Mouse (Mus musculus): ENCODE measurements at regions not wholly inside any gene's neighbourhood (a gene's known extent, or its start where the extent isn't known, plus 50 kb on each side); places are given as distances from the start of the nearest gene placed in this dataset.
"Not testable (repeated sequence)": the region's sequence is repeated elsewhere in the genome, so short reads cannot be mapped to it uniquely, and the experiment has no call there.

DNA sequence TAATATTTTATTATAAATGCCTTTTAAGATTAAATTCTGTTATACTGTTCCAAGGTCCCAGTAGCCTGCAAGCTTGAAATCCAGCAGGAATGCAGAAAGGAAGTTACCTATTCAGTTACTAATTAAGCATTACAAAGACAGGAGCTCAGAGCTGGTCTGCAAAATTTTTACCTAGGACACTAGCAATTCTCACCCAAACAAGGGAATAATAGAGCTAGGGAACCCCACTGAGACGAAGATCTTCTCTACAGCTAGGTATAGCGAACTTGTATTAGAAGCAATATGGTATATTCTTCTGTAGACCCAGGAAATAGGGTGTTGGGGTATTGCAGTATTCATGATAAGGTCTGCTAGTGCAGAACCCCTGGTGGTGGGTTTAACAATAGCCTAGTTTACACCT, 227.7 kb upstream of the Steap4 start:
- not testable (repeated sequence) for DNase-seq (ENCODE audit: extremely low spot score in 1 of 2, low spot score in 1 of 2)

DNA sequence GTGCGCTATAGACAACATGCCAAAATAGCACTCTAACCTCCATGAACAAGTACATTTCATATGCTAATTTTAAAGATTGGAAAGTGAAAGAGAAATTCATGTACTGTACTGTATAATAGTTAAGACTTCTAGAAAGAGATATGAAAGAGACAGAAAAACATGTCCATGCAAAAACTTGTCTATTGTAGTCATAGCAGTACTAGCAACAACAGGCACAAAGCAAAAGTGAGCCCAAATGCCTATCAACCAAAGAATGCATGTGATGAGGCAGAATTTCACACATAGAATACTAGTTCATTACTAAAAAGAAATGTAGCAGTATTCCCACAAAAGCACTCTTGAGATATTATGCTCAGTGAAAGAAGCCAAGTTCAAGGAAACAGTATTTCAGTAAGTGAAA, 180.4 kb upstream of the Steap4 start:
- DNase-seq (ENCODE audit: extremely low spot score in 1 of 2, low spot score in 1 of 2) = no peak

DNA sequence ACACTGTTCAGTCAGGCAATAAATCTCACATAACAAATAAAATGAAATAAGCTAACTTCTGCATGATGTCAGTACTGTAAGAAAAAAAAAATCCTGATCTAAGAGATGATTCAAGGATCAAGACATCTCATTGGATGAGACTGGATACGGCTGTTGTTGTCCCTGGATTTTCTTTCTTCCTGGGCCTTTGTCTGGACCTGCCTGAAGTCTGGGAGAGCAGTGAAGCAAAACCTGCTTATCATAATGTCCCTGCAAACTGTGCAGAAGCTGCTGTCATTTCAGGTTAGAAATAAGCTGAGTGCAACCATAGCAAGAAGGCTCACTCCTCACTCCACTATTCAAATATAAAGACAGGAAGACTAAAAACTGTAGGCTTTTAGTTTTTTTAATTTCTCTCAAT, 178.0 kb upstream of the Steap4 start:
- DNase-seq (ENCODE audit: extremely low spot score in 1 of 2, low spot score in 1 of 2) = no peak

DNA sequence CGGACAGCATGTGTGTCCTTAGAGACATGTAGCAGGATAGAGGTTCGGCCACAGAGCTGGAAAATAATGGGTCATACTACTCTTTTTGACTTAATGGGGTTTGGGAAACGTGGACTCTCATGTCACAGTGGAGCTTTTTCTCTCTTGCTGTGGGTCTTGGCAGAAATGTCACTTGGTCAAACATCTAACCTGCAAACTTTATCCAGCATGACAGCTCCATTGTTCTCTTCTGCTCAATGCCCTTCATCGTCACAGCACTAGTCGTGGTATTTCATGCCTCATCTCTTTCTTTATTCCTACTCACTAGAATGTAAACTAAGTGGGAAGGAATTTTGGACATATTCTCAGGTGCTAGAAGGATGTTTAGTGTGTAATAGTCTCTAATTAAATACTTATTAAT, 171.9 kb upstream of the Steap4 start:
- no peak for DNase-seq (ENCODE audit: extremely low spot score in 1 of 2, low spot score in 1 of 2)

DNA sequence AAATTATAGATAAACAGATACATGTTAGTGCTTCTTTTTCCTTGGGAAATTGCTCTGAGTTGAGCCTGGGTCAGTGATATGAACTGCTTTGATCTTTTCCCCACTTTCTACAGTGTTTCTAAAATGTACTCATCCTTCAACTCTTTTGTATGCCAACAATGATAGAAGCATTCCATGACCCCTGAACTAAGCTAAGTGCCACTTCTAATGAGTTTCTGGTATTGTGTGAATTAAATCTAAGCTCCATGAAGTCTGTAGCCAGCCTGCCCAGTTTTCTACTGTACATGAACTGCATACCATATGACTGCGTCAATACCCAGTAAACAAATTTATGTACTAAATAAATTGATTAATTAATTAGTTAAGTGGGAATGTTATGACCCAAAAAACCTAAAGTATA, 171.1 kb upstream of the Steap4 start:
- DNase-seq (ENCODE audit: extremely low spot score in 1 of 2, low spot score in 1 of 2) = no peak

DNA sequence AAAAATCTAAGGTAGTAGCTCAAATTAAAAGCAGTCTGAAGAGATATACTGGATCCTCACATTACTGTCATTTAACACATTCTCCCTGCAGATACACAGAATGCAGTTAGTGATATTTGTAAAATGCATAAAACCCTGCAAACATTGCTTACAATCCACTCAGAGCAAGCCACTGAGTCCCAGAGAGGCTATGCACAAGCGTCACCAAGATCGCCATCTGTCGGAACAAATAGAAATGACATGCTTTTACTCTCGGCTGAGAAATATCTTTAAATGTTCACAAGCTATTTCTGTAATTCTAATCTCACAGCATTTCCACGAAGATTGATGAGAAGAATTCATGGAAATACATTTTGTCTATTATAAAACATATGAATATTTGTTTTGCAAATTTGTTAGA, 139.7 kb upstream of the Steap4 start:
- DNase-seq (ENCODE audit: extremely low spot score in 1 of 2, low spot score in 1 of 2) = peak in 1 of 2 experiments; percentile 52

DNA sequence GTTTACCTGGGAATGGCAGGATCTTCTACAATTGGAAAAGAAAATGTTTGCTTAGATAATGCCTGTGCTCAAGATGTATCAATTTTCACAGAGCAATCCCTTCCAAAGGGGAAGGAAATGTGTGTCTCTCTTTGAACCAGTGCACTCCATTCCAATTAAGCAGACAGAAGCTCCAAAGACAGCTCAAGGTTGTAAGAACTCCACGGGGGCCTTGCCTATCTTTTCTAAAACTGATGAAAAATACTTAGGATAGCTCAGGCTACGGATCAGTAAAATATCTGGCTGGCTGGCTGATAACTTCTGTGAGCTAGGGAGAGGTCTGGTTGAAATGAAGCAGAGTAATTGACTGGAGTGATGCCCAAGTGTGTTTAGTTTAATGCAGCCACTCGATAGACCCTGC, 138.6 kb upstream of the Steap4 start:
- no peak for DNase-seq (ENCODE audit: extremely low spot score in 1 of 2, low spot score in 1 of 2)

DNA sequence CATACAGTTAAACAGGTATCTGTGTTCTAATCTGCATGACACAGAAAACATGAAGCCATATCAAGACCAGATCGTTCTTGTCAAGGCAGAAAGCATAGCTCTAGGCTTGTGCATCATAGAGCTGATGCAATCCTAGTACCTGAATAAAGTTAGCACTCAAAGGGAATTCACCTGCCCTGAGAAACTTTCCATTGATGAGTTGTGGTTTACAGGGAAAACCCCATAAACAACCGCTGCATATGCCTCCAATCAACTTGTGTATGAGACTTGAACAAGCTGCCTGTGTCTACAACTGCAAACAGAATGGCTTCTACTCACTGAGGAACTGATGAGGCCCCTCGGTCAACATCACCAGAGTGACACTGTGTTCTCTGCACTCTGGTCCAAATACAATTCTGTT, 130.6 kb upstream of the Steap4 start:
- no peak for DNase-seq (ENCODE audit: extremely low spot score in 1 of 2, low spot score in 1 of 2)

DNA sequence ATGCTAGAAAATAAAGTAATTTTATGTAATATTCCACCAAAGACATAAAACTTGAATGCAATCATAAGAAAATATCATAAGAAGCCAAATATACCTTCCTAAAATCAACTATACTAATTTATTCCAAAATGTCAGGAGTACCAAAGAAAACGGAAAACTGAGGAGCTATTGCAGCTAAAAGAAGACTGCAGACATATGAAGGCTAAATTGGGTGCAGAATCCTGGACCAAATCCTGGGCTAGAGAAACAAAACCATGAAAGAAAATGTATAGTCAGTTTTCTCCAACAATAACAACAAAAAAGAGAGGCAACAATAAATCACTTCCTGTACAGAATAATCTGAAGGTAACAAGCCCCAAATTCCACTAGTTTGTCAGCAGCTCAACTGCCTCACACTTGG, 126.4 kb upstream of the Steap4 start:
- DNase-seq (ENCODE audit: extremely low spot score in 1 of 2, low spot score in 1 of 2) = peak in 1 of 2 experiments; percentile 10

DNA sequence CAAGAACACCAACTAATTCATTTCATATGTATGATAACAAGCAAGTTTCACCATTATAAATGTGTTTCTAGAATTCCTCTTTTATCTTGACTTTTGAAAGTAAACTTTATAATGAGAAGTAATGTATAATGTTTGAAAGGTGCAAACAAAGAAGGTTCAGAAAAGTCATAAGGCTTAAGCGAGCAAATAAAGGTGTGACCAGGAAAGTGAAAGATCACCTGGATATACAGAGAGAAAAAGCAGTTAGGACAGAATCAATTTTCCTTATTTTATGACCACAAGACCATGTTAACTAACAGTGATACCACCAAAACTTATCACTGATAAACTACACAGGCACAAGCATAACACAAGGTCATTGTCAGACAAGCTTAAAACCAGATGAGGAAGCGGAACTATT, 97.2 kb upstream of the Steap4 start:
- no peak for DNase-seq (ENCODE audit: extremely low spot score in 1 of 2, low spot score in 1 of 2)

DNA sequence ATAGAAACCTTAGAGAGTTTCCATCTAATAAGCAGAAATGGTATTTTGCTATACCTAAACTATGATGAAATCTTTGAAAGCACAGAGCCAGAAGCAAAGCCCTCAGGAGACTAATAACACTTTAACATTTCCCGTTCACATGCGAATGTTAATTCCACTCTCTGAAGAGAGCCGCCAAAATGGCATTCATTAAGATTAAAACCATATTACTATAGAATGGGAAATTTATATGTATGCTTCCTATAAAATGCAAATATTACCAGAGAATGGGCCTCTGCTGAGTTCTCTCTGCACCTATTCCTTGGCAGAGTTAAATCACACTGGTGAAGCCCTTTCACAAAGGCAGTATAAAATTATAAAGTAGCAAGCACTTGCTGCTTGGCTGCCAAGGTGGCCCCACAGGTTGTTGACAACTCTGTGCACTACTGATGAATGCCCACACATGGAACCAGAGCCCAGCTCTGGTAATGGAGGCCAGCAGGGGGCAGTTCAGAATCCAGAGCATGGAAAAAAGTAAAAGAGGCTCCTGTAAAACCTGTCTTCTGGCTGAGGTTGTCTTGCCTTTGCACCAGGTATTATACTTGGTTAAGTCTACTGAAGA, 94.1 kb upstream of the Steap4 start:
- DNase-seq (ENCODE audit: extremely low spot score in 1 of 2, low spot score in 1 of 2) = no peak

DNA sequence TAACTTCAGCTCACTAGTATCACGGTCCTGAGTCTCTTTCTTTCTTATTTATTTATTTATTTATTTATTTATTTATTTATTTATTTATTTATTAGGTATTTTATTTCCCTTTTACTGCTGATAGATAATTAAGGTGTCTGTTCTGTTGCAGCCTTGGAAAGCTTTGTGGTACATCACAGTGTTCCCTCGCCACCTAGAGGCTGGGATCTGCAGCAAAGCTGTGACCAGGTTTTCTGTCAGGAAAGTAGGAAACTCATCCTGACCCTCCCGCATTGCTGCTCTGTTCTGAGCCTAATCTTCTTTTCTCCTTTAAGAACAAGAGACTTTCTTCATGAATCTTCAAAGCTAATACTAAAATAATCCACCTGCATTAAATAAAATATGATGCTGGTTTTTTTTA, 60.7 kb upstream of the Steap4 start:
- peak in 1 of 2 experiments; percentile 71 for DNase-seq (ENCODE audit: extremely low spot score in 1 of 2, low spot score in 1 of 2)

All from frontal cortex, adult 2 months (tissue).